Mouse (Mus musculus) brain, embryonic 14.5 days (tissue): ENCODE data around the gene Ovol1.

Source experiments
- CTCF ChIP-seq: fragments of 200-500 bp; IDR thresholded peaks from 2 replicates; pipeline ENCODE4 v1.5.1; 2012; ENCODE audit warnings: inconsistent platforms, mild to moderate bottlenecking, moderate library complexity, borderline replicate concordance; ENCODE audit not compliant: insufficient read depth, insufficient read length; ENCODE audit errors: extremely low read depth
- POLR2A ChIP-seq: fragments of 200-500 bp; IDR thresholded peaks from 2 replicates; pipeline ENCODE4 v1.6.1; 2012; ENCODE audit warnings: mild to moderate bottlenecking, inconsistent platforms, borderline replicate concordance; ENCODE audit not compliant: poor library complexity, insufficient read depth, insufficient read length, severe bottlenecking; ENCODE audit errors: extremely low read depth

GRCm38 (mm10) chr19:5591888-5592287 is 31.4 kb upstream of the Ovol1 start:
- TF ChIP-seq CTCF (no peak), POLR2A (no peak)
